Mouse (Mus musculus): Measurements from ENCODE around the gene Ncln.

GRCm38 (mm10) chr10:81493601-81494220 lies 2.5 kb downstream of the Ncln start:
- peak; percentile 42; the same call in 1 of the 2 replicates for TF ChIP-seq CTCF (IDR thresholded peaks at IDR 0.05; ENCODE audit: insufficient read depth, low read length)
- no peak for TF ChIP-seq POLR2A (IDR thresholded peaks at IDR 0.05; ENCODE audit: borderline replicate concordance, extremely low read depth, low read depth, low read length)

Measured in lung, adult 2 months (tissue).